ENCODE assay signal across 8 mouse cellular contexts in the genomic region with DNA sequence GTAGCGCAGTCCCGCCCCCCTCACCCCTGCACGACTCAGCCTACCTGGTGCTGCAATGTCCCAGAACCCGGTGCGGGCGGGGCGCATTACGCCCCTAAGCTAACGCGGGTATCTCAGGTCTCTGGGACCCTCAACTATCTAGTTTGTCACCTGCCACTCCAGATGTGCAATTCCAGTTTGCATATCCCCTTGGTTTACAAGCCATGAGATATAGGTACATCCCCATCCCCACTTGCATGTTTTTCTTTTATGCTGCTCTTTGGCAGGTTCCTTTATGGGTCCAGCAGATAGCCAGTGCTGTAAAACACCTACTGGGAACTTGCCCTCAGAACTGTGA. TPM values are rescaled to one million over a fixed set of nuclear protein-coding genes. Genes with fewer than 3 reads are reported as not detected.
DNase-seq lines count a peak whose midpoint lies in the region; ATAC-seq and TF ChIP-seq lines count a peak whose summit lies in the region.

No protein-coding gene starts in this region.

- no peak for DNase-seq in kidney, postnatal 4 days
- DNase-seq in MEL (ENCODE audit: low read depth, low spot score) = peak; percentile 78
- no peak for DNase-seq in hindbrain, embryonic 11.5 days (ENCODE audit: low spot score)
- no peak for DNase-seq in thymus, postnatal 25 days
- DNase-seq in left cerebral cortex, postnatal 14 days (ENCODE audit: low spot score in 2 of 2) = no peak
- DNase-seq in layer of hippocampus, adult 8-10 months (ENCODE audit: low spot score in 2 of 2) = no peak

- H3K9ac ChIP-seq in kidney, embryonic 14.5 days (ENCODE audit: low read depth, low read length) = peak overlapping the region; percentile 86
- peak overlapping the region; percentile 89 for H3K9ac ChIP-seq in MEL (ENCODE audit: control insufficient read depth, low read depth, low read length, poor library complexity, severe bottlenecking)
- H3K9ac ChIP-seq in hindbrain, embryonic 11.5 days (ENCODE audit: low read depth, low read length) = peak overlapping the region; percentile 85
- H3K9ac ChIP-seq in midbrain, embryonic 13.5 days (replicated peaks) = peak overlapping the region; percentile 98

- TF ChIP-seq CTCF in MEL (IDR thresholded peaks at IDR 0.05 in 2 of 3, conservative IDR thresholded peaks at IDR 0.05 in 1 of 3; ENCODE audit: control insufficient read depth in 1 of 3, insufficient read depth in 1 of 3, low read depth in 2 of 3, low read length in 3 of 3, poor library complexity in 1 of 3, severe bottlenecking in 1 of 3) = no peak

- H3K79me2 ChIP-seq in MEL (ENCODE audit: control insufficient read depth, insufficient read depth, low read length, poor library complexity) = peaks cover 28% of the 10 kb centered on the region

- peak overlapping the region; percentile 83; the same call in 1 of the 2 replicates for H3K27ac ChIP-seq in kidney, embryonic 14.5 days (ENCODE audit: low read depth, low read length)
- H3K27ac ChIP-seq in MEL (ENCODE audit: control insufficient read depth, low read depth, low read length) = peak overlapping the region; percentile 96
- peak overlapping the region; percentile 93 for H3K27ac ChIP-seq in hindbrain, embryonic 11.5 days (ENCODE audit: low read depth, low read length)
- H3K27ac ChIP-seq in midbrain, embryonic 13.5 days = peak overlapping the region; percentile 95

- H3K36me3 ChIP-seq in kidney, embryonic 14.5 days (ENCODE audit: control insufficient read depth, insufficient read depth, low read length) = peaks cover 13% of the 10 kb centered on the region
- H3K36me3 ChIP-seq in MEL (ENCODE audit: control insufficient read depth in 1 of 2, insufficient read depth in 2 of 2, low read length in 2 of 2) = peaks cover 0 to 8% of the 10 kb centered on the region in 2 experiments; a peak in 2 of 4 replicates
- H3K36me3 ChIP-seq in hindbrain, embryonic 11.5 days (ENCODE audit: control insufficient read depth, insufficient read depth, low read length) = no peaks in the 10 kb centered on the region
- peaks cover 32% of the 10 kb centered on the region for H3K36me3 ChIP-seq in midbrain, embryonic 13.5 days

- TF ChIP-seq POLR2A in MEL (IDR thresholded peaks at IDR 0.05; ENCODE audit: control insufficient read depth in 1 of 2, insufficient read depth in 1 of 2, low read depth in 1 of 2, low read length in 2 of 2, poor library complexity in 1 of 2) = no peak

- peak overlapping the region; percentile 77 for H3K4me3 ChIP-seq in kidney, embryonic 14.5 days (ENCODE audit: low read length)
- H3K4me3 ChIP-seq in MEL (ENCODE audit: control insufficient read depth in 1 of 2, insufficient read depth in 1 of 2, low read depth in 2 of 2, low read length in 2 of 2) = peak overlapping the region; percentile 76 to 77
- peak overlapping the region; percentile 80 for H3K4me3 ChIP-seq in hindbrain, embryonic 11.5 days (ENCODE audit: low read depth, low read length)
- peak overlapping the region; percentile 83 for H3K4me3 ChIP-seq in midbrain, embryonic 13.5 days (replicated peaks)

- H3K27me3 ChIP-seq in kidney, embryonic 14.5 days (ENCODE audit: control insufficient read depth, insufficient read depth, low read length) = peaks cover 23% of the 10 kb centered on the region
- no peaks in the 10 kb centered on the region for H3K27me3 ChIP-seq in MEL (ENCODE audit: control insufficient read depth in 1 of 2, insufficient read depth in 2 of 2, low read length in 2 of 2)
- H3K27me3 ChIP-seq in hindbrain, embryonic 11.5 days (ENCODE audit: control insufficient read depth, insufficient read depth, low read length) = peaks cover 23% of the 10 kb centered on the region
- H3K27me3 ChIP-seq in midbrain, embryonic 13.5 days = peaks cover 21% of the 10 kb centered on the region

- peak overlapping the region; percentile 99 for H3K4me2 ChIP-seq in kidney, embryonic 14.5 days (replicated peaks; ENCODE audit: low read depth, low read length)
- H3K4me2 ChIP-seq in hindbrain, embryonic 11.5 days (replicated peaks; ENCODE audit: low read depth, low read length) = peak overlapping the region; percentile 99
- peak overlapping the region; percentile 90 for H3K4me2 ChIP-seq in midbrain, embryonic 13.5 days (replicated peaks)

- peak; percentile 4 for ATAC-seq in kidney, embryonic 14.5 days (ENCODE audit: low FRiP score, low TSS enrichment)
- ATAC-seq in hindbrain, embryonic 11.5 days (ENCODE audit: low FRiP score) = no peak
- peak; percentile 0; the same call in 1 of the 2 replicates for ATAC-seq in midbrain, embryonic 13.5 days

- H3K9me3 ChIP-seq in kidney, embryonic 14.5 days (ENCODE audit: control insufficient read depth, low read length) = no peaks in the 10 kb centered on the region
- H3K9me3 ChIP-seq in MEL (replicated peaks; ENCODE audit: insufficient read depth, low read length) = no peaks in the 10 kb centered on the region
- no peaks in the 10 kb centered on the region for H3K9me3 ChIP-seq in hindbrain, embryonic 11.5 days (ENCODE audit: control insufficient read depth, low read length)
- no peaks in the 10 kb centered on the region for H3K9me3 ChIP-seq in midbrain, embryonic 13.5 days

- no peak for TF ChIP-seq RAD21 in MEL (IDR thresholded peaks at IDR 0.05; ENCODE audit: low read depth, low read length)

- TF ChIP-seq EP300 in MEL (IDR thresholded peaks at IDR 0.05; ENCODE audit: low read depth in 1 of 2, low read length in 2 of 2) = no peak

- under 1% methylated on average over 10 of the region's 10 CpGs for WGBS in kidney, embryonic 14.5 days
- WGBS in hindbrain, embryonic 11.5 days = 2% methylated on average over 10 of the region's 10 CpGs
- WGBS in midbrain, embryonic 13.5 days = 0% methylated on average over 10 of the region's 10 CpGs

- H3K4me1 ChIP-seq in kidney, embryonic 14.5 days (ENCODE audit: control insufficient read depth, insufficient read depth, low read length) = peaks cover 35% of the 10 kb centered on the region
- peaks cover 0 to 23% of the 10 kb centered on the region in 2 experiments; a peak in 3 of 4 replicates for H3K4me1 ChIP-seq in MEL (ENCODE audit: control insufficient read depth in 1 of 2, insufficient read depth in 2 of 2, low read length in 2 of 2)
- peaks cover 24% of the 10 kb centered on the region for H3K4me1 ChIP-seq in hindbrain, embryonic 11.5 days (replicated peaks; ENCODE audit: control insufficient read depth, insufficient read depth, low read length)
- peaks cover 69% of the 10 kb centered on the region for H3K4me1 ChIP-seq in midbrain, embryonic 13.5 days (replicated peaks)

- intact Hi-C loops in left cerebral cortex, postnatal 14 days (cut with DNase I) = no loop called here

RNA-seq across cellular contexts. Expression of gene Atp5d, which starts 1.0 kb away (rescaled TPM):
- polyA plus RNA-seq in kidney, embryonic 14.5 days (2014; fragmentation: Nextera tagmentation; extraction: Ambion mirVana) = 519 and 582 TPM in 2 replicates
- total RNA-seq in MEL (2012; rRNA removed) = 308 and 324 TPM in 2 replicates
- polyA plus RNA-seq in MEL (2012; ENCODE audit: insufficient read depth in 1 of 2, insufficient read length in 2 of 2, low read depth in 1 of 2, low replicate concordance in 2 of 2, missing spikeins in 1 of 2) = 100 to 1,000 TPM; 300 to 657 TPM
- 364 and 371 TPM in 2 replicates for polyA plus RNA-seq in hindbrain, embryonic 11.5 days (2014; fragmentation: Nextera tagmentation; extraction: Ambion mirVana)
- 391 and 394 TPM in 2 replicates for polyA plus RNA-seq in midbrain, embryonic 13.5 days (2015; fragmentation: Nextera tagmentation; extraction: Ambion mirVana)
- 100 to 1,000 TPM; 403 to 424 TPM for total RNA-seq in left cerebral cortex, postnatal 14 days (2021)
- 100 to 1,000 TPM; 315 to 328 (median 323) TPM for total RNA-seq in layer of hippocampus, adult 8-10 months (2022)

RNA-seq across cellular contexts. Expression of gene Cbarp, which starts 1.2 kb away (rescaled TPM):
- 8.1 and 8.4 TPM in 2 replicates for polyA plus RNA-seq in kidney, embryonic 14.5 days (2014; fragmentation: Nextera tagmentation; extraction: Ambion mirVana)
- 4.8 and 6.8 TPM in 2 replicates for total RNA-seq in MEL (2012; rRNA removed)
- 10 to 100 TPM in 1 of 2 experiments, not detected in 1; 19.3 TPM for polyA plus RNA-seq in MEL (2012; ENCODE audit: insufficient read depth in 1 of 2, insufficient read length in 2 of 2, low read depth in 1 of 2, low replicate concordance in 2 of 2, missing spikeins in 1 of 2)
- 15.1 and 16.7 TPM in 2 replicates for polyA plus RNA-seq in hindbrain, embryonic 11.5 days (2014; fragmentation: Nextera tagmentation; extraction: Ambion mirVana)
- 40.6 and 45.3 TPM in 2 replicates for polyA plus RNA-seq in midbrain, embryonic 13.5 days (2015; fragmentation: Nextera tagmentation; extraction: Ambion mirVana)
- total RNA-seq in left cerebral cortex, postnatal 14 days (2021) = 100 to 1,000 TPM; 437 to 473 TPM
- 100 to 1,000 TPM; 295 to 345 (median 308) TPM for total RNA-seq in layer of hippocampus, adult 8-10 months (2022)

RNA-seq across cellular contexts. Expression of gene Midn, which starts 8.7 kb away (rescaled TPM):
- polyA plus RNA-seq in kidney, embryonic 14.5 days (2014; fragmentation: Nextera tagmentation; extraction: Ambion mirVana) = 42.3 and 46.2 TPM in 2 replicates
- total RNA-seq in MEL (2012; rRNA removed) = 8.1 and 8.3 TPM in 2 replicates
- 10 to 100 TPM in 1 of 2 experiments, not detected in 1; 26.7 TPM for polyA plus RNA-seq in MEL (2012; ENCODE audit: insufficient read depth in 1 of 2, insufficient read length in 2 of 2, low read depth in 1 of 2, low replicate concordance in 2 of 2, missing spikeins in 1 of 2)
- 66.7 and 67.1 TPM in 2 replicates for polyA plus RNA-seq in hindbrain, embryonic 11.5 days (2014; fragmentation: Nextera tagmentation; extraction: Ambion mirVana)
- polyA plus RNA-seq in midbrain, embryonic 13.5 days (2015; fragmentation: Nextera tagmentation; extraction: Ambion mirVana) = 35.9 and 40.6 TPM in 2 replicates
- total RNA-seq in left cerebral cortex, postnatal 14 days (2021) = 10 to 100 TPM; 94.0 to 96.3 TPM
- 10 to 100 TPM; 47.2 to 63.6 (median 58.0) TPM for total RNA-seq in layer of hippocampus, adult 8-10 months (2022)

RNA-seq across cellular contexts. Expression of gene Stk11, which starts 23.8 kb away (rescaled TPM):
- polyA plus RNA-seq in kidney, embryonic 14.5 days (2014; fragmentation: Nextera tagmentation; extraction: Ambion mirVana) = 26.6 and 42.0 TPM in 2 replicates
- 77.8 and 108 TPM in 2 replicates for total RNA-seq in MEL (2012; rRNA removed)
- polyA plus RNA-seq in MEL (2012; ENCODE audit: insufficient read depth in 1 of 2, insufficient read length in 2 of 2, low read depth in 1 of 2, low replicate concordance in 2 of 2, missing spikeins in 1 of 2) = 100 to 1,000 TPM in 1 of 2 experiments, not detected in 1; 188 TPM
- polyA plus RNA-seq in hindbrain, embryonic 11.5 days (2014; fragmentation: Nextera tagmentation; extraction: Ambion mirVana) = 21.3 and 26.8 TPM in 2 replicates
- 17.7 and 20.7 TPM in 2 replicates for polyA plus RNA-seq in midbrain, embryonic 13.5 days (2015; fragmentation: Nextera tagmentation; extraction: Ambion mirVana)
- 10 to 100 TPM; 86.2 to 90.8 TPM for total RNA-seq in left cerebral cortex, postnatal 14 days (2021)
- 100 to 1,000 TPM in 1 of 4 experiments, 10 to 100 TPM in 3; 94.2 to 111 (median 96.5) TPM for total RNA-seq in layer of hippocampus, adult 8-10 months (2022)

RNA-seq across cellular contexts. Expression of gene Cirbp, which starts 26.4 kb away (rescaled TPM):
- 80.0 and 104 TPM in 2 replicates for polyA plus RNA-seq in kidney, embryonic 14.5 days (2014; fragmentation: Nextera tagmentation; extraction: Ambion mirVana)
- 21.2 and 27.2 TPM in 2 replicates for total RNA-seq in MEL (2012; rRNA removed)
- 10 to 100 TPM in 1 of 2 experiments, not detected in 1; 56.6 TPM for polyA plus RNA-seq in MEL (2012; ENCODE audit: insufficient read depth in 1 of 2, insufficient read length in 2 of 2, low read depth in 1 of 2, low replicate concordance in 2 of 2, missing spikeins in 1 of 2)
- 83.4 and 90.4 TPM in 2 replicates for polyA plus RNA-seq in hindbrain, embryonic 11.5 days (2014; fragmentation: Nextera tagmentation; extraction: Ambion mirVana)
- 354 and 412 TPM in 2 replicates for polyA plus RNA-seq in midbrain, embryonic 13.5 days (2015; fragmentation: Nextera tagmentation; extraction: Ambion mirVana)
- total RNA-seq in left cerebral cortex, postnatal 14 days (2021) = 100 to 1,000 TPM in 1 of 2 experiments, 10 to 100 TPM in 1; 95.6 to 111 TPM
- total RNA-seq in layer of hippocampus, adult 8-10 months (2022) = 100 to 1,000 TPM in 2 of 4 experiments, 10 to 100 TPM in 2; 75.7 to 148 (median 96.4) TPM
